Mouse (Mus musculus): ENCODE results near the gene Ccno. TPM values are rescaled to one million over a fixed set of nuclear protein-coding genes. Genes with fewer than 3 reads are reported as not detected.

Ccno gene
- 8.7 and 10.1 TPM in 2 replicates for polyA plus RNA-seq (2012)

GRCm38 (mm10) chr13:112987532-112987943 lies at the start of gene Ccno:
Gene Ccno, plus strand, starts transcription at chr13:112987802.

GRCm38 (mm10) chr13:112993531-112994152 lies 6.0 kb downstream of the Ccno start, which contains the start of gene Mcidas:
Gene Mcidas, plus strand, starts transcription at chr13:112993845.

GRCm38 (mm10) chr13:113034950-113035421 lies 47.4 kb downstream of the Ccno start, which contains the start of gene Cdc20b:
Gene Cdc20b, plus strand, starts transcription at chr13:113035111.

Other genes starting within 250 kb of the Ccno start
- gene Plpp1, start 187.0 kb upstream of the Ccno start, polyA plus RNA-seq (2012) = 2.0 and 2.4 TPM in 2 replicates
- gene Mtrex, start 60.4 kb upstream of the Ccno start, polyA plus RNA-seq (2012) = 3.0 and 3.6 TPM in 2 replicates
- 6.2 and 6.3 TPM in 2 replicates for gene Dhx29, start 60.3 kb upstream of the Ccno start, polyA plus RNA-seq (2012)
- gene Mcidas, start 6.0 kb downstream of the Ccno start, polyA plus RNA-seq (2012) = not detected in 2 replicates
- gene Cdc20b, start 47.3 kb downstream of the Ccno start, polyA plus RNA-seq (2012) = not detected in 2 replicates
- 0.27 TPM in 1 of 2 replicates, not detected in the other for gene Gpx8, start 58.6 kb downstream of the Ccno start, polyA plus RNA-seq (2012)
- gene Gzma, start 113.2 kb downstream of the Ccno start, polyA plus RNA-seq (2012) = 0.56 and 0.62 TPM in 2 replicates
- gene Esm1, start 221.9 kb downstream of the Ccno start, polyA plus RNA-seq (2012) = 0.06 and 0.08 TPM in 2 replicates
- gene Gzmk, start 238.1 kb downstream of the Ccno start, polyA plus RNA-seq (2012) = not detected in 2 replicates